Mouse (Mus musculus): ENCODE measurements at regions not wholly inside any gene's neighbourhood (a gene's known extent, or its start where the extent isn't known, plus 50 kb on each side); places are given as distances from the start of the nearest gene placed in this dataset.

DNA sequence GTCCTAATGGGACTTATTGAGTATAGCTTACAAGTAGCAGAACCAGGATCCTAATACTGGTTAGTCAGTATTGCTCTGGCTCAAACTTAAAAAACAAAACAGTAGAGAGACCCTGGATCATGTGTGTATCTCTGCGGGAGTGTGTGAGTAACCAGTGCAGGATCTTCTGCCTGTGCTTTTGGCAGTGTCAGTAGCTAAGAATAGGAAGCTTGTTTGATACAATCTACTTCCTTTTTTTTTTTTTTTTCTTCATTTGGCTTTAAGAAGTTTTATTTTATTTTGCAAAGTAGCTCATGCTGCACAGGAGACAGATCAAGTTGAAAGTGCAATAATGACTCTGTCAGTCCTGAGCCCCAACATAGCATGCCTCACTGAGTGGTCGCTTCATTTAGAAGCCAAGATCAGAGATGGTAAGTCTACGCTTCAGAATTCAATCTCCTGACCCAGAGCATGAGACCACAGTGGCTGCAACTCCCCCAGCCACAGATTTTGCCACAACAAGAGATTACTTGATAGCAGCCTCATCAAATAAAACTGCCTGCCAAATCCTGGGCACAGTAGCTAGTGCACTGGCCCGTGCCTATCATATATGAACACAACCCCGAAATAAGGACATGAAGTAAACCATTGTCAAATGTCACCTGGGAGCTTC, 306.4 kb upstream of the Pitrm1 start:
- Histone ChIP-seq H3K4me1 (ENCODE audit: control insufficient read depth, insufficient read depth, low read length) (no peaks in the 10 kb centered on the region), H3K4me2 (ENCODE audit: low read depth) (no peak overlapping the region), H3K4me3 (ENCODE audit: low read depth, low read length) (no peak overlapping the region), H3K27me3 (ENCODE audit: control insufficient read depth, insufficient read depth, low read length) (no peaks in the 10 kb centered on the region), H3K27ac (ENCODE audit: low read depth, low read length) (no peak overlapping the region), H3K36me3 (ENCODE audit: control insufficient read depth, insufficient read depth, low read length) (no peaks in the 10 kb centered on the region), H3K9me3 (ENCODE audit: control insufficient read depth, low read length) (no peaks in the 10 kb centered on the region), H3K9ac (ENCODE audit: low read length) (no peak overlapping the region)
- ATAC-seq (ENCODE audit: insufficient read depth, low FRiP score, low TSS enrichment) (no peak), DNase-seq (ENCODE audit: low spot score) (no peak)
- WGBS, result 90% methylated on average over 5 of the region's 5 CpGs

- Histone ChIP-seq H3K9ac (ENCODE audit: low read length) (no peak overlapping the region), H3K4me1 (ENCODE audit: control insufficient read depth, insufficient read depth, low read length) (no peaks in the 10 kb centered on the region), H3K36me3 (ENCODE audit: control insufficient read depth, insufficient read depth, low read length) (no peaks in the 10 kb centered on the region), H3K9me3 (ENCODE audit: control insufficient read depth, low read length) (no peaks in the 10 kb centered on the region), H3K27ac (ENCODE audit: low read depth, low read length) (no peak overlapping the region), H3K4me3 (ENCODE audit: low read depth, low read length) (no peak overlapping the region), H3K4me2 (ENCODE audit: low read depth) (no peak overlapping the region), H3K27me3 (ENCODE audit: control insufficient read depth, insufficient read depth, low read length) (no peaks in the 10 kb centered on the region)
- ATAC-seq (ENCODE audit: insufficient read depth, low FRiP score, low TSS enrichment) (no peak), DNase-seq (ENCODE audit: low spot score) (no peak)
- WGBS, result 90% methylated on average over 3 of the region's 3 CpGs
Observed at GRCm38 (mm10) chr13:6250106-6250505, 297.8 kb upstream of the Pitrm1 start.

DNA sequence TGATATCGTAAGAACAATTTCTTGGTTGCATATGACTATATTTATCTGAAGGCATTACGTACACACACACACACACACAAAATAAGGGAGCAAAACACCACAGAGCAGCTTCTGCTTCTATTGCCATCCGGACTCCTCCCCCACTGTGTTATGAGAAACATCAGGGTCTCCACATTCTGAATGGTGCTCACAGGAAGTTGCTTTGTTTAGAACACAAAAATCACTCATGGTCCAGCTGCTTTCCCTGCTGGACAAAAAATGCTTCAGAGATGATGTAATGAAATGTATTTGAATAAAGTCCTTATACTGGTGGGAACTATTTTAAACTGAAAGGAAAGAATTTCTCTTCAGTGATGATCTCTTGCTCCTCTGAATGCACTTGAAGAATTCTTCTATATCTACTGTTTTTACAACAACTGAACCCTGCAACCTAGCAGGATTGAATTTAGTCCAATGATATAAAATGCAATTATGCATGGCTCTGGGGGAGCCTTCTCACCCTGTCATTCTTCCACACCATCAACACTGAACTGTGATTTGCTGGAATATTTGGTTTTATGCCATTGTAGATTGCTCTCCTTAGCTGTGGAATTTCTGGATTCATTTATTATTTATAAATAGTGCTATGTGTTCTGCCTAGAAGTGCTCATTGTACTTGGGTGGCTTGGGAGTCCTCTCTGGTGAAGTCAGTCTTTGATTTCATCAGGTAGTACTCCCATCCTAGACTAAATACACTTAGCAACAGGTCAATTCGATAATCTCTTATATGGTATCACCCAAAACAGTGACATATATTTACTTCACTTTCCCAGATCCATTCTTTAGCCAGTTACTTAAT, 296.7 kb upstream of the Pitrm1 start:
- ATAC-seq (ENCODE audit: insufficient read depth, low FRiP score, low TSS enrichment), result no peak
- no peak overlapping the region for H3K4me3 ChIP-seq (ENCODE audit: low read depth, low read length)
- H3K27ac ChIP-seq (ENCODE audit: low read depth, low read length), result no peak overlapping the region
- H3K9me3 ChIP-seq (ENCODE audit: control insufficient read depth, low read length), result no peaks in the 10 kb centered on the region
- no peaks in the 10 kb centered on the region for H3K36me3 ChIP-seq (ENCODE audit: control insufficient read depth, insufficient read depth, low read length)
- H3K4me2 ChIP-seq (ENCODE audit: low read depth), result no peak overlapping the region
- peak; percentile 12 for DNase-seq (ENCODE audit: low spot score)
- H3K27me3 ChIP-seq (ENCODE audit: control insufficient read depth, insufficient read depth, low read length), result no peaks in the 10 kb centered on the region
- whole genome bisulfite sequencing, result 80% methylated on average over 4 of the region's 4 CpGs
- H3K4me1 ChIP-seq (ENCODE audit: control insufficient read depth, insufficient read depth, low read length), result no peaks in the 10 kb centered on the region
- no peak overlapping the region for H3K9ac ChIP-seq (ENCODE audit: low read length)

DNA sequence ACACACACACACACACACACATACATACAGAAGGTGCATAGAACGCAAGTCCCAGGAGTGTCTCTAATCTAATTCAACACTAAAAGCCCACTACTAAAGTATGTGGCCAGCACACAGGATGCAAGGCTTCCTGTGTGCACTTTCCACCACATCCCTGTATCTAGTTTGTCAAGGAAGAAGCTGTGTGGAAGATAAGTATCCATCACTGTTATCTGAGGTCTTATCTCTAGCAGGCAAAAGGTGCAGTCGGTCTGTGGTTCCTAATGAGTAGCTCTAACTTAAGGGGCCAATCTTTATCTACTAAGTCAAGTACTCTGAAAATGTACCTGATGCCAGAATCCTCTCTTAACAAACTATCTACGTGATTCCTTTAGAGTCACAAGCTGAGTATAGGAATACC, 295.8 kb upstream of the Pitrm1 start:
- no peaks in the 10 kb centered on the region for H3K9me3 ChIP-seq (ENCODE audit: control insufficient read depth, low read length)
- no peaks in the 10 kb centered on the region for H3K4me1 ChIP-seq (ENCODE audit: control insufficient read depth, insufficient read depth, low read length)
- WGBS, result 85% methylated on average over 3 of the region's 3 CpGs
- no peak overlapping the region for H3K27ac ChIP-seq (ENCODE audit: low read depth, low read length)
- ATAC-seq (ENCODE audit: insufficient read depth, low FRiP score, low TSS enrichment) (no peak), DNase-seq (ENCODE audit: low spot score) (no peak)
- no peaks in the 10 kb centered on the region for H3K36me3 ChIP-seq (ENCODE audit: control insufficient read depth, insufficient read depth, low read length)
- no peak overlapping the region for H3K4me3 ChIP-seq (ENCODE audit: low read depth, low read length)
- H3K9ac ChIP-seq (ENCODE audit: low read length), result no peak overlapping the region
- H3K27me3 ChIP-seq (ENCODE audit: control insufficient read depth, insufficient read depth, low read length), result no peaks in the 10 kb centered on the region
- H3K4me2 ChIP-seq (ENCODE audit: low read depth), result no peak overlapping the region

DNA sequence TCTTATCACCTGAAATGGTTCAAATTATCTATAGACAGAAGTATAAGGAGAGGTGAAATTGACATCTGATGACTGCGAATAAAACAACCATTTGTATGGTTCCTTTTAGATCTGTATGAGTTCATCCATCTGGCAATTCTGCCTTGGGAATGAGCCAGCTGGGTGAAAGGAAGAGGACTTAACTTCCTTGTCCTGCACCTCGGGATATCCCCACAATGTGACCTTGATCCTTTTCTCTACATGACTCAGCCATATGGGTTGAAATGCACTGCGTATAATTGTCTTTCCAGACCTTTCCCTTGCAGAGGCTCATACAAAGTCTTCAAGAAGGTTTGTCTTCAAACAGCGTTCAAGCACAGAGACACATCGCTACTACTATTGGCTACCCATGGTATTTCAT, 292.6 kb upstream of the Pitrm1 start:
- no peaks in the 10 kb centered on the region for H3K4me1 ChIP-seq (ENCODE audit: control insufficient read depth, insufficient read depth, low read length)
- H3K36me3 ChIP-seq (ENCODE audit: control insufficient read depth, insufficient read depth, low read length), result no peaks in the 10 kb centered on the region
- no peak overlapping the region for H3K27ac ChIP-seq (ENCODE audit: low read depth, low read length)
- 92% methylated on average over 5 of the region's 5 CpGs for WGBS
- no peaks in the 10 kb centered on the region for H3K9me3 ChIP-seq (ENCODE audit: control insufficient read depth, low read length)
- no peak overlapping the region for H3K4me3 ChIP-seq (ENCODE audit: low read depth, low read length)
- no peaks in the 10 kb centered on the region for H3K27me3 ChIP-seq (ENCODE audit: control insufficient read depth, insufficient read depth, low read length)
- no peak overlapping the region for H3K4me2 ChIP-seq (ENCODE audit: low read depth)
- H3K9ac ChIP-seq (ENCODE audit: low read length), result no peak overlapping the region
- DNase-seq (ENCODE audit: low spot score) (no peak), ATAC-seq (ENCODE audit: insufficient read depth, low FRiP score, low TSS enrichment) (no peak)

DNA sequence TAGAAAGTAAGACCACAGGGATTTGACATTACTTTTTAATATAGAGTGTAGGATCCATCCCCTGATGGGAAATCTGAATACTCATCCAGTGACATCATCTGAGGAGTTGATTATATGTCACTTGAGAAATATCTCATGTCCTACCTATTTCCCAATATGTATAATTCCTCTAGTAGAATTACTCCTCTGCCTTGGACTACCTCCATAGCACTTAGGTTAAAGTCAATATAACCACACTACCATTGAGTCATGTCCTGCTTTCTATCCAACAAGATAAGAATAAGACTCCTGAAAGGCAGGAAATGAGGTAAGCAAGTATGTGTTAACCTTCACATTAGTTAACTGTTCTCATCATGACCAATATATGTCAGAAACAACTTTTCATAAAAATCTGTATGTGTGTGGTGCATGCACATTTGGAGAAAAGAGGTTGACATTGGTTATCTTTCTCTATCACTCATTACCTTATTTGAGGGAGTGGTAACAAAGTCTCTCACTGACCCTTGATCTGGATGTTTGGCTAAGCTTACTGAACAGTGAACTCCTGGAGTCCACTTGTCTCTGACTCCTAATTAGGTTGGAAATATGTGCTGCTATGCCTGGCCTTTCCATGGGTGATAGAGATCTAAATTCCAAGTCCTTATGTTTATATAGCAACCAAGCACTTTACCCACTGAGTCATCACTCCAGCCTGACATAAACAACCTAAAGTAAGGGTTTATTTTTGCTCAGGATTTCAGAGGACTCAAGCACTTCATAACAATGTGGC, 292.0 kb upstream of the Pitrm1 start:
- no peaks in the 10 kb centered on the region for H3K9me3 ChIP-seq (ENCODE audit: control insufficient read depth, low read length)
- DNase-seq (ENCODE audit: low spot score), result no peak
- no peaks in the 10 kb centered on the region for H3K27me3 ChIP-seq (ENCODE audit: control insufficient read depth, insufficient read depth, low read length)
- H3K9ac ChIP-seq (ENCODE audit: low read length), result no peak overlapping the region
- H3K4me3 ChIP-seq (ENCODE audit: low read depth, low read length), result no peak overlapping the region
- no peaks in the 10 kb centered on the region for H3K4me1 ChIP-seq (ENCODE audit: control insufficient read depth, insufficient read depth, low read length)
- H3K27ac ChIP-seq (ENCODE audit: low read depth, low read length), result no peak overlapping the region
- H3K4me2 ChIP-seq (ENCODE audit: low read depth), result no peak overlapping the region
- H3K36me3 ChIP-seq (ENCODE audit: control insufficient read depth, insufficient read depth, low read length), result no peaks in the 10 kb centered on the region
- no peak for ATAC-seq (ENCODE audit: insufficient read depth, low FRiP score, low TSS enrichment)

- H3K4me1 ChIP-seq (ENCODE audit: control insufficient read depth, insufficient read depth, low read length), result no peaks in the 10 kb centered on the region
- ATAC-seq (ENCODE audit: insufficient read depth, low FRiP score, low TSS enrichment), result no peak
- 58% methylated on average over 1 of the region's 1 CpGs for WGBS
- no peak overlapping the region for H3K4me3 ChIP-seq (ENCODE audit: low read depth, low read length)
- no peaks in the 10 kb centered on the region for H3K36me3 ChIP-seq (ENCODE audit: control insufficient read depth, insufficient read depth, low read length)
- H3K9me3 ChIP-seq (ENCODE audit: control insufficient read depth, low read length), result no peaks in the 10 kb centered on the region
- H3K4me2 ChIP-seq (ENCODE audit: low read depth), result no peak overlapping the region
- H3K27me3 ChIP-seq (ENCODE audit: control insufficient read depth, insufficient read depth, low read length), result no peaks in the 10 kb centered on the region
- DNase-seq (ENCODE audit: low spot score), result no peak
- H3K27ac ChIP-seq (ENCODE audit: low read depth, low read length), result no peak overlapping the region
- no peak overlapping the region for H3K9ac ChIP-seq (ENCODE audit: low read length)
Observed at GRCm38 (mm10) chr13:6258456-6258855, 289.5 kb upstream of the Pitrm1 start.

DNA sequence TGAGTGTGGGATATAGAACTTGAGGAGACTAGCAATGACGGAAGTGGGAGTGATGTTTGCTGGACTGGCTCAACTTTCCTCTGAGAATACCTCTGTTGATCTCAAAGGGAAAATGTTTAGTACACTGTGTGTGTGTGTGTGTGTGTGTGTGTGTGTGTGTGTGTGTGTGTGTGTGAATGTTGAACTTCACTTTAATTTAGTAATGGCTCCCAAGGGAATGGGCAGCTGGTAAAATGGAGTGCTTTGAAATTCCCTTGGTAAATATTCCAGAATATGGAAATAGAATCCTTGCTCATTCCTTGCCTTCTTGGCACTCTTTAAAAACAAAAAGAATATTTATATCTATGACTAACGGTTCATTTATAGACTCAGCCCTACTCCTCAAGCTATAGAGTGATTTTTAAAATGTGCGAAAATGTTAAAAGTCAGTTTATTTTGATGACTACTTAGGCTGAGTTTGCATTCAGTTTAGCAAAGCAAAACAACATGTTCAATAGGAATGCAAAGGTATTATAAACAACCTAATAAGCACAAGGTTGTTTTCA, 287.6 kb upstream of the Pitrm1 start:
- WGBS, result 89% methylated on average over 3 of the region's 3 CpGs
- H3K4me1 ChIP-seq (ENCODE audit: control insufficient read depth, insufficient read depth, low read length), result no peaks in the 10 kb centered on the region
- H3K4me3 ChIP-seq (ENCODE audit: low read depth, low read length), result no peak overlapping the region
- H3K27me3 ChIP-seq (ENCODE audit: control insufficient read depth, insufficient read depth, low read length), result no peaks in the 10 kb centered on the region
- no peak overlapping the region for H3K9ac ChIP-seq (ENCODE audit: low read length)
- no peak for DNase-seq (ENCODE audit: low spot score)
- no peak for ATAC-seq (ENCODE audit: insufficient read depth, low FRiP score, low TSS enrichment)
- no peak overlapping the region for H3K27ac ChIP-seq (ENCODE audit: low read depth, low read length)
- H3K4me2 ChIP-seq (ENCODE audit: low read depth), result no peak overlapping the region
- H3K36me3 ChIP-seq (ENCODE audit: control insufficient read depth, insufficient read depth, low read length), result no peaks in the 10 kb centered on the region
- no peaks in the 10 kb centered on the region for H3K9me3 ChIP-seq (ENCODE audit: control insufficient read depth, low read length)

All from neural tube, embryonic 11.5 days (tissue).